Mouse (Mus musculus): Measurements from ENCODE around the gene Lars2.

Gene Lars2

GRCm38 (mm10) chr9:123475569-123475968 is 108.8 kb downstream of the Lars2 start:
- no peak for DNase-seq (ENCODE audit: low spot score in 2 of 2)

GRCm38 (mm10) chr9:123478031-123478585 is 111.4 kb downstream of the Lars2 start:
- peak in 1 of 2 experiments; percentile 42 for DNase-seq (ENCODE audit: low spot score in 2 of 2)

- peak; percentile 51 to 57 for DNase-seq (ENCODE audit: low spot score in 2 of 2)
Observed at GRCm38 (mm10) chr9:123478586-123479195, 112.0 kb downstream of the Lars2 start, which contains the start of gene Limd1. Limd1 (plus strand) TSS chr9:123478706.

GRCm38 (mm10) chr9:123479196-123479669 is 112.5 kb downstream of the Lars2 start:
- peak; percentile 11 to 25 for DNase-seq (ENCODE audit: low spot score in 2 of 2)

- no peak for DNase-seq (ENCODE audit: low spot score in 2 of 2)
Observed at GRCm38 (mm10) chr9:123479876-123480252, 113.1 kb downstream of the Lars2 start.

GRCm38 (mm10) chr9:123480253-123480921 is 113.7 kb downstream of the Lars2 start:
- DNase-seq (ENCODE audit: low spot score in 2 of 2) = peak in 1 of 2 experiments; percentile 12

- DNase-seq (ENCODE audit: low spot score in 2 of 2) = no peak
Observed at GRCm38 (mm10) chr9:123481136-123481535, 114.4 kb downstream of the Lars2 start.

- DNase-seq (ENCODE audit: low spot score in 2 of 2) = no peak
Observed at GRCm38 (mm10) chr9:123483598-123483997, 116.9 kb downstream of the Lars2 start.

- no peak for DNase-seq (ENCODE audit: low spot score in 2 of 2)
Observed at GRCm38 (mm10) chr9:123484830-123485229, 118.1 kb downstream of the Lars2 start.

GRCm38 (mm10) chr9:123485561-123485960 is 118.8 kb downstream of the Lars2 start:
- no peak for DNase-seq (ENCODE audit: low spot score in 2 of 2)

- no peak for DNase-seq (ENCODE audit: low spot score in 2 of 2)
Observed at GRCm38 (mm10) chr9:123486635-123487034, 119.9 kb downstream of the Lars2 start.

GRCm38 (mm10) chr9:123489073-123489472 is 122.3 kb downstream of the Lars2 start:
- no peak for DNase-seq (ENCODE audit: low spot score in 2 of 2)

GRCm38 (mm10) chr9:123489727-123490343 is 123.1 kb downstream of the Lars2 start:
- DNase-seq (ENCODE audit: low spot score in 2 of 2) = no peak

GRCm38 (mm10) chr9:123490930-123491329 is 124.2 kb downstream of the Lars2 start:
- DNase-seq (ENCODE audit: low spot score in 2 of 2) = no peak

GRCm38 (mm10) chr9:123491917-123492585 is 125.3 kb downstream of the Lars2 start:
- no peak for DNase-seq (ENCODE audit: low spot score in 2 of 2)

GRCm38 (mm10) chr9:123496665-123497064 is 129.9 kb downstream of the Lars2 start:
- DNase-seq (ENCODE audit: low spot score in 2 of 2) = no peak

GRCm38 (mm10) chr9:123497906-123498305 is 131.2 kb downstream of the Lars2 start:
- DNase-seq (ENCODE audit: low spot score in 2 of 2) = peak; percentile 12 to 21

- no peak for DNase-seq (ENCODE audit: low spot score in 2 of 2)
Observed at GRCm38 (mm10) chr9:123500480-123500879, 133.8 kb downstream of the Lars2 start.

GRCm38 (mm10) chr9:123503171-123503834 is 136.6 kb downstream of the Lars2 start:
- no peak for DNase-seq (ENCODE audit: low spot score in 2 of 2)

- DNase-seq (ENCODE audit: low spot score in 2 of 2) = peak; percentile 56 to 79
Observed at GRCm38 (mm10) chr9:123504325-123504724, 137.6 kb downstream of the Lars2 start.

- DNase-seq (ENCODE audit: low spot score in 2 of 2) = no peak
Observed at GRCm38 (mm10) chr9:123505598-123505997, 138.9 kb downstream of the Lars2 start.

Data from thymus, postnatal 10 days (tissue).